Mouse (Mus musculus) myocyte (in vitro differentiated cells): ENCODE data around the gene Esrp2.

Experiments used
- CEBPB ChIP-seq: IDR thresholded peaks from 2 replicates; pipeline ENCODE4 v1.6.1; 2011; ENCODE audit warnings: mild to moderate bottlenecking, moderate library complexity; ENCODE audit not compliant: poor library complexity, insufficient read depth, severe bottlenecking
- E2F4 ChIP-seq: IDR thresholded peaks from one replicate; pipeline ENCODE4 v1.6.1; 2011; ENCODE audit warnings: mild to moderate bottlenecking, control low read depth, moderate library complexity; ENCODE audit not compliant: insufficient read depth
- MAX ChIP-seq: IDR thresholded peaks from one replicate; pipeline ENCODE4 v1.6.1; 2011; ENCODE audit warnings: low read depth, mild to moderate bottlenecking, control low read depth
- MYOD1 ChIP-seq, 3 experiments: IDR thresholded peaks; one replicate each; pipeline ENCODE4 v1.6.1; 2011; ENCODE audit warnings: control low read depth in 2 of 3, low read depth in 2 of 3, mild to moderate bottlenecking in 2 of 3, moderate library complexity in 1 of 3; ENCODE audit not compliant: insufficient read length in 2 of 3, control insufficient read depth in 1 of 3
- MYOG ChIP-seq, 3 experiments: IDR thresholded peaks; one replicate each; pipeline ENCODE4 v1.6.1; 2011; ENCODE audit warnings: control low read depth in 2 of 3, low read depth in 2 of 3, mild to moderate bottlenecking in 2 of 3; ENCODE audit not compliant: insufficient read length in 2 of 3, control insufficient read depth in 1 of 3, insufficient read depth in 1 of 3
- POLR2A ChIP-seq: IDR thresholded peaks from one replicate; pipeline ENCODE4 v1.6.1; 2011; ENCODE audit warnings: low read depth, mild to moderate bottlenecking, control low read depth, moderate library complexity; ENCODE audit not compliant: insufficient read length
- POLR2AphosphoS2 ChIP-seq: IDR thresholded peaks from one replicate; pipeline ENCODE4 v1.6.1; 2011; ENCODE audit warnings: low read depth, control low read depth; ENCODE audit not compliant: insufficient read length
- REST ChIP-seq: IDR thresholded peaks from one replicate; pipeline ENCODE4 v1.6.1; 2011; ENCODE audit warnings: mild to moderate bottlenecking, control low read depth, moderate library complexity; ENCODE audit not compliant: insufficient read depth, insufficient read length
- SRF ChIP-seq: IDR thresholded peaks from one replicate; pipeline ENCODE4 v1.6.1; 2011; ENCODE audit warnings: low read depth; ENCODE audit not compliant: control insufficient read depth, insufficient read length
- TCF12 ChIP-seq: IDR thresholded peaks from one replicate; pipeline ENCODE4 v1.6.1; 2011; ENCODE audit warnings: mild to moderate bottlenecking, control low read depth; ENCODE audit not compliant: poor library complexity, insufficient read depth, severe bottlenecking
- TCF3 ChIP-seq: IDR thresholded peaks from one replicate; pipeline ENCODE4 v1.6.1; 2011; ENCODE audit warnings: low read depth, control low read depth; ENCODE audit not compliant: insufficient read length
- USF1 ChIP-seq: IDR thresholded peaks from one replicate; pipeline ENCODE4 v1.6.1; 2011; ENCODE audit warnings: low read depth, mild to moderate bottlenecking, control low read depth, moderate library complexity

DNA sequence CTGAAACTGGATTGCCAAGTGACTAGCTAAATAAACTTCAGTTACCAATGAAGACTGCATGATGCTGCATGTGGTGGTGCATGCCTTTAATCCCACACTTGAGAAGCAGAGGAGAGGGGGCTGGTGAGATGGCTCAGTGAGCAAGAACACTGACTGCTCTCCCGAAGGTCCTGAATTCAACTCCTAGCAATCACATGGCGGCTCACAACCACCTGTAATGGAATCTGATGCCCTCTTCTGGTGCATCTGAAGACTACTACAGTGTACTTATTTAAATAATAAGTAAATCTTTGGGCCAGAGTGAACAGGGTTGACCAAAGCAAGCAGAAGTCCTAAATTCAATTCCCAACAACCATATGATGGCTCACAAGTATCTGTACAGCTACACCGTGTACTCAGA is 13.3 kb downstream of the Esrp2 start:
- TF ChIP-seq SRF (no peak), POLR2A (no peak), MAX (no peak), USF1 (no peak), MYOG (IDR thresholded peaks at IDR 0.05; ENCODE audit: control insufficient read depth in 1 of 3, insufficient read depth in 1 of 3, insufficient read length in 2 of 3, low read depth in 2 of 3) (no peak), TCF12 (no peak), MYOD1 (IDR thresholded peaks at IDR 0.05; ENCODE audit: control insufficient read depth in 1 of 3, insufficient read length in 2 of 3, low read depth in 2 of 3) (no peak), TCF3 (no peak), POLR2AphosphoS2 (no peak), E2F4 (no peak), REST (no peak), CEBPB (no peak)
